Mouse (Mus musculus) lung, postnatal 0 days (tissue): ENCODE measurements at regions not wholly inside any gene's neighbourhood (a gene's known extent, or its start where the extent isn't known, plus 50 kb on each side); places are given as distances from the start of the nearest gene placed in this dataset.
A peak's percentile ranks its signal among the peaks of the same experiment; 100 is the strongest.

Experiments used
- ATAC-seq: fragments of 200-750 bp; cut with Nextera tagmentation; 2 replicates; pipeline ENCODE4 v1.8.0; 2017; ENCODE audit warnings: moderate library complexity
- DNase-seq: peaks from one replicate; pipeline ENCODE4 v3.0.0-alpha.2; 2016; ENCODE audit warnings: low spot score
- H3K27ac ChIP-seq: fragments of 300-500 bp; sonication (generic); 2 replicates; pipeline ENCODE4 v1.5.1; 2014; ENCODE audit warnings: antibody characterized with exemption, mild to moderate bottlenecking, low read length, mixed read lengths
- H3K27me3 ChIP-seq: fragments of 300-500 bp; sonication (generic); replicated peaks from 2 replicates; pipeline ENCODE4 v1.6.1; 2014; ENCODE audit warnings: low read length, mixed read lengths; ENCODE audit not compliant: insufficient read depth
- H3K36me3 ChIP-seq: fragments of 300-500 bp; sonication (generic); 2 replicates; pipeline ENCODE4 v1.6.1; 2014; ENCODE audit warnings: low read length, mixed read lengths; ENCODE audit not compliant: insufficient read depth
- H3K4me1 ChIP-seq: fragments of 300-500 bp; sonication (generic); 2 replicates; pipeline ENCODE4 v1.6.1; 2014; ENCODE audit warnings: antibody characterized with exemption, low read depth, low read length, mixed read lengths; ENCODE audit not compliant: insufficient read depth
- H3K4me2 ChIP-seq: fragments of 300-500 bp; sonication (generic); replicated peaks from 2 replicates; pipeline ENCODE4 v1.6.1; 2014; ENCODE audit warnings: low read depth, mild to moderate bottlenecking, low read length, moderate library complexity, mixed read lengths
- H3K4me3 ChIP-seq: fragments of 300-500 bp; sonication (generic); 2 replicates; pipeline ENCODE4 v1.5.1; 2014; ENCODE audit warnings: low read depth, low read length
- H3K9ac ChIP-seq: fragments of 300-500 bp; sonication (generic); replicated peaks from 2 replicates; pipeline ENCODE4 v1.6.1; 2014; ENCODE audit warnings: low read depth, mild to moderate bottlenecking
- H3K9me3 ChIP-seq: fragments of 300-500 bp; sonication (generic); 2 replicates; pipeline ENCODE4 v1.6.1; 2016; ENCODE audit warnings: low read length, mixed read lengths
- CTCF ChIP-seq: IDR thresholded peaks from 2 replicates; pipeline ENCODE4 v1.5.1; 2016; ENCODE audit warnings: antibody characterized with exemption, mild to moderate bottlenecking
- EP300 ChIP-seq: IDR thresholded peaks from 2 replicates; pipeline ENCODE4 v1.6.1; 2016; ENCODE audit warnings: antibody characterized with exemption, mild to moderate bottlenecking, control low read depth
- WGBS: fragments of 180-500 bp; shearing (Covaris S2); extraction: QIAGEN DNeasy Blood & Tissue Kit; methylation state at CpG from one replicate; pipeline ENCODE4 v1.1.7; 2014; 5-methylcytosine and 5-hydroxymethylcytosine counted together

DNA sequence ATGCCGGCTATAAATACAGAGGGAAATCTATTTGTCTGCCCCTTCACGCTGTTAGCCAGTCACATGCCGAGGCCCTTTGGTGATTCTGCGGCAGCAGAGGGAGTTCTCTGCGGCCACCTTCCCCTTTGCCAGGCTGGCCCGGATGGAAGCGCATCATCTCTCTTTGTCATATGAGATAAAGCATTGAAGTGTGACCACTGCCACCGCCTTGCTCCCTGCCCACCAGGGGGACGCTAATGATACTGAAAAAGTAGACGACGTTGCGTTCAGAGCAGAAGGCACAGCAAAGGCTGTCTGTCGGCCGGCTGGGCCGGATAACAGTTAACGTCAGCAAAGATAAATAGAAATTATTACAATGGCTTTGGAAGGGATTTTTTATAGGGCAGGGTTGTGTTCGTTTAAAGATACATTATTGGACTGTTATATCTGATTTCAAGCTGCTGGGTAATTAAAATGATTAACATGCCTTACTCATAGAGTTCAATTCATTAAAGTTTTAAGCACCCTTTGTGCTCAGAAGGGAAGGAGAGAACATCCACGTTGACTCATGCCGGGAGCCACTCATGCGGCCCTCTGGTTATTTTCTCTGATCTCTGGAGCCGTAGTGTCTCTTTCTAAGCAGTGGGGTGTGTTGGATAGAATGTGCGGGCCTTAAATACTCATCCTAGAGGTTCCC, 354.6 kb upstream of the Zfp507 start:
- TF ChIP-seq CTCF (no peak; the same call in 1 of the 2 replicates), EP300 (no peak)
- WGBS: 51% methylated on average over 22 of the region's 22 CpGs
- H3K27me3 ChIP-seq: no peaks in the 10 kb centered on the region
- DNase-seq (no peak), ATAC-seq (no peak)
- no peaks in the 10 kb centered on the region for H3K4me1 ChIP-seq
- H3K27ac ChIP-seq: no peak overlapping the region
- no peaks in the 10 kb centered on the region for H3K36me3 ChIP-seq
- H3K9me3 ChIP-seq: no peaks in the 10 kb centered on the region
- no peak overlapping the region for H3K4me3 ChIP-seq
- H3K9ac ChIP-seq: no peak overlapping the region
- no peak overlapping the region for H3K4me2 ChIP-seq

DNA sequence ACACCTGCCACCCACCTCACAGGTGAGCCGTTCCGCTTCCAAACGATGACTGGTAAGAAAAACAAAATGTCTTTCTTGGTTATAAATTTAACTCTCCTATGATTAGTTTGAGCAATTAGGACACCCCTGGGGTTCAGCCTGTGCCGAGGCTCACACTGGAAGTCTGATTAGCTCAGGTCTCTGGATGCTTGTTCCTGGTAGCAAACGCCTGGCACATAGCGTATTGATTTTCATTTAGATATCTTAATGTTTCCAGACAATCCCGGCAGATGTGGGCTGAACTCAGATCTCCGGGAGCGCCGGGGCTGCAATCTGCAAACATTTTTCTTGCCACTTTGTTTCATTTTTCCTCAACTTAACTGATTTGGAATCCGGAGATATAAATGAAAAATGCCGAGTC, 353.8 kb upstream of the Zfp507 start:
- TF ChIP-seq CTCF: no peak
- TF ChIP-seq EP300: no peak
- no peak overlapping the region for H3K27ac ChIP-seq
- WGBS: 57% methylated on average over 12 of the region's 12 CpGs
- no peaks in the 10 kb centered on the region for H3K4me1 ChIP-seq
- no peaks in the 10 kb centered on the region for H3K9me3 ChIP-seq
- no peak overlapping the region for H3K9ac ChIP-seq
- H3K4me3 ChIP-seq: no peak overlapping the region
- no peak overlapping the region for H3K4me2 ChIP-seq
- DNase-seq (no peak), ATAC-seq (no peak)
- H3K27me3 ChIP-seq: no peaks in the 10 kb centered on the region
- no peaks in the 10 kb centered on the region for H3K36me3 ChIP-seq

DNA sequence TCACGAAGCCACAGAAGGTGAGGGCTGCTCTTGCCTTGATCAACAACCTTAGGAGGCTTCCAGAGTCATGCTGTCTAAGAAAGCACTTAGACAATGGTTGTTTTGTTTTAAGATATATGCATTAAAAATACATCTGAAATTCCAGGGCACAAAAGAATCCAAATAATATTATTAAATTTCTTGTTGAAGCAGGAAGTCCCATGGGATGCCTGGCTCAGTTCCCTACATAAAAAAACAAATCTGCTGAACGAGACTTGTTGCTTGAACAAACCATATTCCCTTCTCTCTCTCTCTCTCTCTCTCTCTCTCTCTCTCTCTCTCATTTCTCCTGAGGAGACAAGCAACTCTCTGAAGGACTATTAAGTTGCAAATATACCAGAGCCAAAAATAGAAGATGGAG, 352.8 kb upstream of the Zfp507 start:
- no peak for TF ChIP-seq CTCF
- TF ChIP-seq EP300: no peak
- H3K27ac ChIP-seq: no peak overlapping the region
- H3K27me3 ChIP-seq: no peaks in the 10 kb centered on the region
- H3K4me1 ChIP-seq: no peaks in the 10 kb centered on the region
- H3K9ac ChIP-seq: no peak overlapping the region
- H3K4me2 ChIP-seq: no peak overlapping the region
- H3K36me3 ChIP-seq: no peaks in the 10 kb centered on the region
- 41% methylated on average over 2 of the region's 2 CpGs for WGBS
- ATAC-seq (no peak), DNase-seq (no peak)
- H3K4me3 ChIP-seq: no peak overlapping the region
- H3K9me3 ChIP-seq: no peaks in the 10 kb centered on the region

DNA sequence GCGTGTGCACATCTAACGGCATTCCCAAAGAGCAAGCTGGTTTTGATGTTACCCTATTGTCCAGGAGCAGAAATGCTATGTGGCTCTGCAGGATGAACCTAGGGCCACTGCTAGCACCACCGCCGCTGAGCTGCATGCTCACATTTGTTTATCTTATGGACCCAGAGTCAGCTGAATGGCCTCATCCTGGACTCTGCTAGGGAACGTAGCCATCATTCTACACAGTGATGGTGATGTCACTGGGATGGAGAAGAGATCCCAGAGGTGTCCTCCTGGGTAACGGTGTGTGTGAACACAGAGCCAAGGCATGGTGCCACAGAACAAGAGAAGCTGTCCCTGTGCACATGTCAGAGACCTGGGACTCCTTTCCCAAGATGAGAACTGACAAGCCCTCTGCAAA, 352.4 kb upstream of the Zfp507 start:
- WGBS: 55% methylated on average over 6 of the region's 6 CpGs
- H3K4me3 ChIP-seq: no peak overlapping the region

DNA sequence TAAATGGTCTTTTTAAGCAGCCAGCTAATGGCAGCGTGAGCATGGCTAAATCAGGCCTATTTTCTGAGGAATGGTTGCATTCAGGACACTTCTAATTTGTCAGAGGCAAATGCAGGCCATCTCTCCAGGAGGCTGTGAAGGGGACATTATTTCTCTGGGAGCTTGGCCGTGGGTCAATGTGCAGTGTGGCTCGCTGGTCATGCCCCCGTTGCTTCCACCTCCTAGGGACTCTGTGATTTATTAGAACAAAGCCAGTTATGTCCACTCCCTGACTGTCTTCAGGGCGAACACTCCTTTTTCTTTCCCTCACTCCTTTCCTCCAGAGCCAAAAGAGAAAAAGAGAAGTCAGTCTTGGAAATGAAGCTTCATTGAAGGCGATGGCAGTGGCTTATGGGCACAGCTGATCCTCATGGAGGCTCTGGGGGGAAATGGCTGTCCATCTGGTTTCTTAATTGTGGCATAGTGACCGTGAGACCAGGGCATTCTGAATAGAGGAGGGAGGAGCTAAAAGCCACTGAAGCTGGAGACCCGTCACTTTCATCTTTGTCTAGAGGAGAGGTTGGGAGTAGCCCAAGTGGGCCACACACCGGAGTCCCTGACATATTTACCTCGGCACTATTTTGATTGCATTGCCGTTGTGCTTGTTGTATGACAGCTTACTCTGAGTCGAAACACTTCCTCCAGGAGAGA, 348.2 kb upstream of the Zfp507 start:
- DNase-seq: no peak
- no peak for ATAC-seq
- H3K27me3 ChIP-seq: no peaks in the 10 kb centered on the region
- no peak overlapping the region for H3K4me2 ChIP-seq
- no peaks in the 10 kb centered on the region for H3K9me3 ChIP-seq
- TF ChIP-seq EP300: no peak
- no peak for TF ChIP-seq CTCF
- WGBS: 51% methylated on average over 12 of the region's 12 CpGs
- no peak overlapping the region for H3K4me3 ChIP-seq
- no peaks in the 10 kb centered on the region for H3K36me3 ChIP-seq
- no peak overlapping the region for H3K27ac ChIP-seq
- no peaks in the 10 kb centered on the region for H3K4me1 ChIP-seq
- H3K9ac ChIP-seq: no peak overlapping the region

More for the DNA sequence above, 352.4 kb upstream of the Zfp507 start:
- TF ChIP-seq EP300 (no peak), CTCF (no peak)
- no peaks in the 10 kb centered on the region for H3K9me3 ChIP-seq
- H3K9ac ChIP-seq: no peak overlapping the region
- ATAC-seq (no peak), DNase-seq (no peak)
- no peaks in the 10 kb centered on the region for H3K36me3 ChIP-seq
- H3K27ac ChIP-seq: no peak overlapping the region
- no peaks in the 10 kb centered on the region for H3K4me1 ChIP-seq
- H3K4me2 ChIP-seq: no peak overlapping the region
- no peaks in the 10 kb centered on the region for H3K27me3 ChIP-seq

DNA sequence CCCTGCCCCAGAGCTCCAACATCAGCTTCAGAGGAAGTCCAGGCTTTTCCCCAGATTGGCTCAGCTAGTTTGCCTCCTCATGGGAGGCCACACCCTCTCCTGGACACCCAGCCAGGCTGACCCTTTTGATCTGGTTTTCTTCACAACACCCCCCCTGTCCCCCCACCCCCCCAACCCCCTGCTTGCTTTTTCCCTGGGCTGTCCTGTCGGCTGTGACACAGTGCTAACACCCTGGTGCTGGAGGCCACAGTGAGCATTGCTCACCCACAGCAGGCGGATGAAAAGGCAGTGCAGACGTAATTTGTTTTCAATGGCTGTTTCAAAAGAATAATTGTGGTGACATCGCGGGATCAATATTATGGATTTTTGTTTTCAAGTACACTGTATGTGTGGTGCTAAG, 333.8 kb upstream of the Zfp507 start:
- 44% methylated on average over 5 of the region's 5 CpGs for WGBS
- H3K9ac ChIP-seq: no peak overlapping the region
- no peaks in the 10 kb centered on the region for H3K27me3 ChIP-seq
- no peaks in the 10 kb centered on the region for H3K4me1 ChIP-seq
- H3K4me2 ChIP-seq: no peak overlapping the region
- DNase-seq: no peak
- no peak overlapping the region for H3K27ac ChIP-seq
- H3K4me3 ChIP-seq: no peak overlapping the region
- no peaks in the 10 kb centered on the region for H3K9me3 ChIP-seq
- ATAC-seq: peak; percentile 16; the same call in 1 of the 2 replicates
- H3K36me3 ChIP-seq: no peaks in the 10 kb centered on the region
- no peak for TF ChIP-seq CTCF
- no peak for TF ChIP-seq EP300
